Mouse (Mus musculus) spleen, embryonic (tissue): ENCODE measurements around the gene Chac2.
"Not testable (repeated sequence)": the region's sequence is repeated elsewhere in the genome, so short reads cannot be mapped to it uniquely, and the experiment has no call there.

ENCODE experiments used
- CTCF ChIA-PET: fragments of 350-600 bp; sonication (Branson Sonifier 250); formaldehyde crosslinking; loops from one replicate; lab custom pipeline; 2022; lab: Charles Lee

The Chac2 gene

GRCm38 (mm10) chr11:30985877-30986624 lies at the start of gene Chac2:
TSS of gene Chac2 (minus strand) at chr11:30986350.
- CTCF ChIA-PET: interaction anchor here (0.6 kb wide), 1 partner anchor 221 kb away, joined by 6 read pairs; no protein-coding TSS in a partner anchor

DNA sequence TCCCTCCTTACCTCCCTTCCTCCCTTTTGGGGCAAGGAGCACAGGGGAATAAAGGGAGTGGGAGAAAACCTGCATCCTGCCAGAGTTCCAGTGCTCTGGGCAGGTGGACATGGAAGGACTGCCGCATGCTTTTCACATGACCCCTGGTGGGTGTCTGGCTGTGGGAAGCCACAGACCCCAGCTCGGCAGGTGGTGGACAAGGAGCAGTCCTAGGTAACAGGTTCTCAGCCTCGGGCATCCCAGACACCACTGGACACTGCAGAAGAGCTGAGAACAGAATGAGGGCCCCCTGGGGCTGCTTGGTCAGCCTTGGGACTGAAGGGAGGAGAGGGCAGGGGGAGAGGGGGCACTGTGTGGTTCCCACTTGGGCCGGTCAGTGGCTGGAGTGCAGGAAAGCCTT lies 48.8 kb upstream of the Chac2 start:
- CTCF ChIA-PET: no interaction called here

DNA sequence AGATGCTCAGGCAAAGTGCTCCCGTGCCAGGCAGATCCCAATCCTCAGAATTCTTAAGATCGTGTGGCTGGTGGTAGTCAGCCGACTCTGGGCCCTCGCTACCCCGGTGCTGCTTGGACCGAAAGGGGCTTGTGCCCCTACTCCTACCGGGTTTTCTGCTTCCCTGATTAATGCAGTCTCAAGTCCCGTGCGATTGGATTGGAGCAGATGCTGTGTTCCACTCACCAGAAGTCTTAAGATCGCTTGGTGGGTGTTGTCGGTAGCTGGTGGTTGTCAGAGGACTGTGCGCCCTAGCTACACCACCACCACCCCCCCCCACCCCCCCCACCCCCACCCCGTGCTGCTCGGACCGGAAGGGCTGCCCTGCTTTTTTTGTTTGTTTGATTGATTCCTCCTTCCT lies 31.3 kb upstream of the Chac2 start:
- CTCF ChIA-PET: not testable (repeated sequence)

DNA sequence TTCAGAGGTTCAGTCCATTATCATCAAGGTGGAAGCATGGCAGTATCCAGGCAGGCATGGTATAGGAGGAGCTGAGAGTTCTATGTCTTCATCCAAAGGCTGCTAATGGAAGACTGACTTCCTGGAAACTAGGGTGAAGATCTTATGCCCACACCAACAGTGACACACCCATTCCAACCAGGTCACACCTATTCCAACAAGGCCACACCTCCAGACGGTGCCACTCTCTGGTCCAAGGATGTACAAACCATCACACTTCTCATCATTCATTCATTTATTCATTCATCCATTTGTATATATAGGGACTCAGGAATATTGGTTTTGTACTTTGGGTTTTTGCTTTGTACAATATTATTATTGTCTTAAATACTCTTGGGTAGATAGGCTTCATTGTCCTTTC lies 23.5 kb upstream of the Chac2 start:
- CTCF ChIA-PET: not testable (repeated sequence)

DNA sequence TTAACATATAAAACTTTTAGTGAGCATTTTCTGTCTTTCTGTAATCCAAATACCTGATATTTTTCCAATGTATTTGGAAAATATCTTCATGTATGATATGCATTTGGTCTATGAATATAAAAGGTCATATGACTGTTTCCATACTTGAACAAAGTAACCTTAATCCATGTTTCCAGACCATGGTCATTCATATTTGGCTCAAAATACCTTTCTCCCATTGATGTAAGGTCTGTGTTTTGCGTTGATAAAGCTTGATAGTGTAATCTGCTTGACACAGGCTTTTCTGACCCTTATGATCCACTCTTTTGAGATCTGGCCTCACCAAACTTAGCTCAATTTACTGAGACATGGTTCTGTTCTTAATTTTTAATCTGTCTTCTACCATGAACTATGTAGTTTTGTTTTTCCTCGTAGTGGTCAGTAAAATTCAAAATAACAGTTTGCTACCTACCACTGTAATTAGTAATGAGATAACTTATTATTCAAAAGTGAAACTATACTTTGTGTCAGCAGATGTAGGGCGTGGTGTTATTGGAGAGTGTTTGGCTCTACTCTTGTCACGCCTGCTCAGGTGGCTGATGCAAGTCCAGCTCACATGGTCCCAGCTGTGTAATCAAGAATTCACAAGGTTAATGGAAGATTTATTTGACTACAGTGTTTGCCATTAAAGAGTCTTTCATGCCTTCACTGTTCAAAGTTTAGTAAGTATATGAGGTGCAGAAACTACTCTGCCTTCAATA lies 15.2 kb upstream of the Chac2 start:
- CTCF ChIA-PET: no interaction called here

DNA sequence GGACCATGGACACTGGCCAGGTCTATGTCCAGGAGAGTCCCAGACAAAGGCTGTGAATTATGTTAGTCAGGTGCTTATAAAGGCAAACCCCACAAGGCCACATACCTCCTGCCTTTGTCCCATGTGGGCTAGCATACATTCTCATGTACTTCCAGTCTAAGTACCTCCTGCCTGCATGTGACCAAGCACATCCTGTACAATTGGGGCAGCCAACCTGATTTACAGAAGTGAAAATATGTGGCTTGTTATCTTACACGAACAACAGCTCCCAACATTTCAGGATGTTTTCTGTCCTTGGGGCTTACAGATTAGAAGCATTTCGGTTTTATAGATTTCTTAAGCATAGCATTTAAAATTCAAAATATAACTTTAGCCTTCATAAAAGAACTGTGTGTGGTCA lies 13.9 kb upstream of the Chac2 start:
- CTCF ChIA-PET: no interaction called here

DNA sequence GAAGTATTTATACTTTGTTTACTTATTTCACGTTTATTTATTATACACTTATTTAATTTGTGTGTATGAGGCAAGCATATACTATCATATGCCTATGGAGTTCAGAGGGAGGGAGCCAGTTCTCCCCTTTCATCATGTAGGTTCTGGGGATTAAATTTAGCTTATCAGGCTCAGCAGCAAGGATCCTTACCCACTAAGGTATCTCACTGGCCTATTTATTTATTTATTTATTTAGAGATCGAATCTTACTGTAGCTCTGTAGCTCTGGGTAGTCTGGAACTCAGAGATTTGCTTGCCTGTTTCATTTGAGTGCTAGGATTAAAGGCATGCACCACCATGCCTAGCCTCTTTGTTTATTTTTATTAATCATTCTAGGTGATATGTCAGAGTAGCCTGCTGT lies 12.6 kb upstream of the Chac2 start:
- CTCF ChIA-PET: no interaction called here

DNA sequence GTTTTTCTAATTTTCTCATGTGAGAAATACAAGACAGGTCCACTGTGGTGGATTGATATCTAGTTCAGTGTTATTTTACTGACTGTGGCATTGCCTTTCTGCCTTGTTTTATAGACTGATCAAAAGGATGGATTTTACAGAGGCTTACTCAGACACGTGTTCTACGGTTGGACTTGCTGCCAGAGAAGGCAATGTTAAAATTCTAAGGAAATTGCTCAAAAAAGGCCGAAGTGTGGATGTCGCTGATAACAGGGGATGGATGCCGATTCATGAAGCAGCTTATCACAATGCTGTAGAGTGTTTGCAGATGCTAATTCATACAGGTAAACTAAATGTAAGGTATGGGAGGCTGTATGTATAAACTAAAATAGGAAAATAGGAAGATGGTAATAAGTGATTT lies 12.0 kb upstream of the Chac2 start:
- CTCF ChIA-PET: no interaction called here

- CTCF ChIA-PET: no interaction called here
These were observed 10.5 kb upstream of the Chac2 start for GRCm38 (mm10) chr11:30996670-30997069.

GRCm38 (mm10) chr11:30986625-30987017 lies 471 bp upstream of the Chac2 start:
- CTCF ChIA-PET: no interaction called here

DNA sequence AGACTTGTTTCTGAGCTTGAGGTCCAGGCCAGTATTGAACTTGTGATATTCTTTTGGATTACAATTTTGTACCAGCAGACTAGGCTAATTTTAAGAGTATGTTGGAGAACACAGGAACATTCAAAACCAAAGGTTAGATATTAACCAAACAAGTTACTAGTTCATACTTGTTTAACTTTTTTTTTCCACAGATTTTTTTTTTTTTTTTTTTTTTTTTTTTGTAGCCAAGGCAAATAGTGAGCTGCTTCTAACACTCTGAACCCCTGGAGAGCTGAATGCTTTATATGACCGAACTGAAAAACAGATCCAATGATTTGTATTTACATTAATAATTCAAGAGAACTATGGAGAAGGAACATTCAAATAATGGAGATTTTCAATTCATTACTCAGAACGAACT lies 913 bp downstream of the Chac2 start:
- CTCF ChIA-PET: interaction anchor here (0.6 kb wide), 1 partner anchor 220 kb away, joined by 6 read pairs; no protein-coding TSS in a partner anchor

DNA sequence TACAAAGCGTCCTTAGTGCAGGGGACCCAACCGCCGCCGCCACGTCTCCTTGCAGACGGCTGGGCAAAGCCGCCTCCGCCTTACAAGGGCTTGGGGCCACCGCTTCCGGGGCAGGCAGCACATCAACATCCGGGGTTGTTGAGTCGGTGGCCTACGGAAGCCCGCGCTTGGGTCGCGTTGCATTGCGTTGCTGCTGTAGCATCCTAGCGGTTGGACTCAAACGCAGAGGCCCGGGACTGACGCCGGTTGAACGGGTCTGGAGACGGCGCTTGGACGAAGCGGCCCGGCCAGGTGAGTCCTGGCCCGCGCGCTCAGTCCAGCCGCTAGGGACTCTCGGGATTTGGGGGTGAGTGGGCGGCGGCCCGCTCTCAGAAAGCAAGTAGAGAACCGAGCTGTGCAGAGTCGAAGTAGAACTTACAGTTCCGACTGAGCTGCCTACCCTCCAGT lies 31.8 kb downstream of the Chac2 start, which contains the start of gene Erlec1:
Erlec1 (minus strand) TSS at position 57 of the 447 bp plus-strand sequence.
- CTCF ChIA-PET: no interaction called here

GRCm38 (mm10) chr11:30953469-30954154 lies 32.5 kb downstream of the Chac2 start:
- CTCF ChIA-PET: no interaction called here

DNA sequence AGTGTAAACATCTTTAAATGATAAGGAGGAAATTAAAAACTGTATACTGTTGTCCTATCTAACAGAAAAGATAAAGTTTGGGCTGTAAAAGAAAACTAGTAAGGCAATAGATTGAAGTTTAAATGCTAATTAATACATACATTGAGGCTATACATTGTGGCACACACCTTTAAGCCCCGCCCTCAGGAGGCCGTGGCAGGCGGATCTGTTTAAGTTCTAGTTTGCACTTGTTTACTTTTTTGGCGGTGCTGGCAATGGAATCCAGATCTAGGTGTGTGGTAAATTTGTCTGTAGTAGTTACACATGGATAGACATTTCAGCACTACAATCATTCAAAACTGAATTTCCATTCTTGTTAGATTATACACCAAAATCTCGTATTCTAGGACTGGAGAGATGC lies 33.3 kb downstream of the Chac2 start:
- CTCF ChIA-PET: no interaction called here

- CTCF ChIA-PET: no interaction called here
These were observed 42.6 kb downstream of the Chac2 start for GRCm38 (mm10) chr11:30943522-30943921.

DNA sequence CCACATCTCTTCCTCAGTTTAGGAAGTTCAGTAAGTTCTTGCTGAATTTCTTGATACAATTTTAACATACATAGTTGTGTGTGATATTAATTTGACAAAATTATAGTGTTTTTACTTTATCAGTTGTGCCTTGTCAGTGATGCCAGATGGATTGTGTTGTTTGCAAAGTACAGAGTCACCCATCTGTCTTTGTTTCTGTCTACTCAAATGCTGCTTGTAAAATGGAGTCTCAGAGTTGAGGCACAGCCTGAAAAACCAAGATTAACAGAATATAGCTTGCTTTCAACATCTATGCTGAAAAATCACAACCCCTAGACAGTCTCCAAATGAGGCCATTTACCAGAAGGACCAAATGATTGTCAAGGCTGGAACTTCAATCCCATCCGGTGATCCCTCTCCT lies 57.7 kb downstream of the Chac2 start:
- CTCF ChIA-PET: no interaction called here

- CTCF ChIA-PET: no interaction called here
These were observed 58.1 kb downstream of the Chac2 start for GRCm38 (mm10) chr11:30928079-30928478.
